Mouse (Mus musculus) hindbrain, postnatal 0 days (tissue): ENCODE data around the gene Prcd. TPM values are rescaled to one million over a fixed set of nuclear protein-coding genes. Genes with fewer than 3 reads are reported as not detected.

Experiments
- ATAC-seq: fragments of 200-750 bp; cut with Nextera tagmentation; 2 replicates; pipeline ENCODE4 v1.8.0; 2017; ENCODE audit warnings: mild to moderate bottlenecking, moderate TSS enrichment, moderate library complexity
- DNase-seq: peaks from one replicate; pipeline ENCODE4 v3.0.0-alpha.2; 2015; ENCODE audit warnings: low spot score
- H3K27ac ChIP-seq: fragments of 300-500 bp; sonication (generic); 2 replicates; pipeline ENCODE4 v1.5.1; 2014; ENCODE audit warnings: mild to moderate bottlenecking
- H3K27me3 ChIP-seq: fragments of 300-500 bp; sonication (generic); 2 replicates; pipeline ENCODE4 v1.6.1; 2014; ENCODE audit warnings: low read length, mixed read lengths; ENCODE audit not compliant: insufficient read depth
- H3K36me3 ChIP-seq: fragments of 300-500 bp; sonication (generic); 2 replicates; pipeline ENCODE4 v1.6.1; 2014; ENCODE audit warnings: low read length, mixed read lengths; ENCODE audit not compliant: insufficient read depth
- H3K4me1 ChIP-seq: fragments of 300-500 bp; sonication (generic); 2 replicates; pipeline ENCODE4 v1.6.1; 2014; ENCODE audit warnings: antibody characterized with exemption, low read length, mixed read lengths; ENCODE audit not compliant: insufficient read depth
- H3K4me2 ChIP-seq: fragments of 300-500 bp; sonication (generic); 2 replicates; pipeline ENCODE4 v1.6.1; 2014; ENCODE audit warnings: low read depth, mild to moderate bottlenecking, low read length, moderate library complexity, mixed read lengths
- H3K4me3 ChIP-seq: fragments of 300-500 bp; sonication (generic); 2 replicates; pipeline ENCODE4 v1.5.1; 2014; ENCODE audit warnings: low read length
- H3K9ac ChIP-seq: fragments of 300-500 bp; sonication (generic); replicated peaks from 2 replicates; pipeline ENCODE4 v1.6.1; 2014; ENCODE audit warnings: mild to moderate bottlenecking, low read length, moderate library complexity, mixed read lengths
- H3K9me3 ChIP-seq: fragments of 300-500 bp; sonication (generic); 2 replicates; pipeline ENCODE4 v1.6.1; 2016; ENCODE audit warnings: low read length, mixed read lengths
- CTCF ChIP-seq: IDR thresholded peaks from 2 replicates; pipeline ENCODE4 v1.5.1; 2016; ENCODE audit warnings: antibody characterized with exemption, control low read depth, low read depth
- WGBS: fragments of 180-500 bp; shearing (Covaris S2); extraction: QIAGEN DNeasy Blood & Tissue Kit; methylation state at CpG from one replicate; pipeline ENCODE4 v1.1.7; 2014; 5-methylcytosine and 5-hydroxymethylcytosine counted together
- polyA plus RNA-seq: library from polyadenylated mRNA; unstranded; fragments of >200 nt; fragmentation: Nextera tagmentation; extraction: Ambion mirVana; gene quantifications from 2 replicates; pipeline ENCODE4 v1.2.1, GENCODE M21; 2015
- total RNA-seq: library from RNA; depleted of rRNA; stranded (reverse); fragments of >200 nt; gene quantifications from 2 replicates; pipeline ENCODE4 v1.2.3, GENCODE M21; 2014

Gene Prcd
- total and polyA plus RNA-seq, 2 experiments from 2014 or later = 1.2 to 5.3 TPM

DNA sequence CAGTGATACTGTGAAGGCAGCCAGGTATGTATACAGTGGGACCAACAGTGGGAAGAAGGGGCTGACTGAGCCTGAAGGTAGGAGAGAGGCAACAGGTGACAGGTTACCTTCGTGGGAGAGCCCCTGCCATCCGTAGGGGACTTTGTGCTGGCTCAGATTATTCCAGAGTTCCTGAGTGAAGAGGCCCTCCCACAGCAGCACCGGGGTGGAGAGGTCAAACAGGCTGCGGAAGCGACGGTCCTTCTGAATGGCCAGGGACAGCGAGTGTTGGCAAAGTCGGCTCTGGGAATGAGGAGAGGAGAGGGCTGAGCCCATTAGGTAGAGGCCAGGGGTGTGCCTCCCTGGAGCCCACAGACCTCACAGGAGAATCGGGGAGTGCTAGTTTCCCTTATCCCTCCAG is 32.4 kb downstream of the Prcd start:
- Histone ChIP-seq H3K4me3 (no peak overlapping the region), H3K27ac (no peak overlapping the region), H3K4me1 (no peaks in the 10 kb centered on the region), H3K27me3 (no peaks in the 10 kb centered on the region), H3K9me3 (no peaks in the 10 kb centered on the region), H3K36me3 (0 out of 2 replicates have a peak, but pooled peaks cover 3% of the 10 kb centered on the region), H3K4me2 (no peak overlapping the region), H3K9ac (no peak overlapping the region)
- DNase-seq = no peak
- no peak for TF ChIP-seq CTCF
- ATAC-seq = no peak
- WGBS = 73% methylated on average over 9 of the region's 9 CpGs

DNA sequence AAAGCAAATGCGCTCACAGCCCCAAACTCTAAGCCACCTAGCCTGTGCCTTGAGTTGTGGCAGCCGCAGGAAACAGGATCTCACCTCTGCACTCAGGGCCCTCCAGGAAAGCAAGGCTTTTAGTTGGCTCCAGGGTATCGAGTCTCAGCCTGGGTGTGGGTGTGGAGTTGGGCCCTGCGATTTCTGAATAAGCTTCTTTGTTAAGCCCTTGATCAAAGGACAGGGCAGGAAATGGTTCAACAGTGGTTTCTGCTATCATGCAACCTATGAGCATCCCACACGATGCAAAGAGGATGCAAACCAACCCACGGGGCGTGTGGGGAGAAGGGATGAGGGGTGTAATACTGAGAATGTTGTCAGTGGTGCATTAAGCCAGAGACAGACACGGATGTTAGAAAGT is 34.6 kb downstream of the Prcd start:
- no peak overlapping the region for H3K9ac ChIP-seq
- 0 out of 2 replicates have a peak, but pooled peaks cover 3% of the 10 kb centered on the region for H3K36me3 ChIP-seq
- no peak for TF ChIP-seq CTCF
- WGBS = 83% methylated on average over 8 of the region's 8 CpGs
- no peak overlapping the region for H3K4me3 ChIP-seq
- H3K27ac ChIP-seq = no peak overlapping the region
- DNase-seq (no peak), ATAC-seq (no peak)
- no peaks in the 10 kb centered on the region for H3K27me3 ChIP-seq
- no peak overlapping the region for H3K4me2 ChIP-seq
- H3K4me1 ChIP-seq = no peaks in the 10 kb centered on the region
- no peaks in the 10 kb centered on the region for H3K9me3 ChIP-seq

DNA sequence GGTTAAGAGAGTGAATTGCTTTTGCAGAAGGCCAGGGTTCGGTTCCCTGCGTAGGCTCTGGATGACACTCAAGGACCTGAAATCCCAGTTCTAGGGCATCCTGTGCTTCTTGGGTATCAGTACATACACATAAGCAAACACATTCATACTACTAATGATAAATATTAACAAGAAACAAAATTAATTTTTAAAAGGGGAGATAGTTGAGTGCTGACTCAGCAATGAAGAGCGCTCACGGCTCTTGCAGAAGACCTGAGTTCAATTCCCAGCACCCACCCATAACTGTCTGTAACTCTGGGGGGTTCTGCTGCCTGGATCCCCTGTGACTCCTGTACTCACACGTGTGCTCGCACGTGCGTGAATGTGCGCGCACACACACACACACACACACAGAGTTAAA is 36.3 kb downstream of the Prcd start:
- no peaks in the 10 kb centered on the region for H3K36me3 ChIP-seq
- TF ChIP-seq CTCF = no peak
- H3K4me2 ChIP-seq = no peak overlapping the region
- WGBS = 95% methylated on average over 10 of the region's 10 CpGs
- H3K27ac ChIP-seq = no peak overlapping the region
- H3K4me3 ChIP-seq = no peak overlapping the region
- H3K9me3 ChIP-seq = no peaks in the 10 kb centered on the region
- H3K27me3 ChIP-seq = peaks cover 12% of the 10 kb centered on the region; the same call in 1 of the 2 replicates
- H3K9ac ChIP-seq = no peak overlapping the region
- H3K4me1 ChIP-seq = peaks cover 7% of the 10 kb centered on the region
- no peak for DNase-seq
- no peak for ATAC-seq

DNA sequence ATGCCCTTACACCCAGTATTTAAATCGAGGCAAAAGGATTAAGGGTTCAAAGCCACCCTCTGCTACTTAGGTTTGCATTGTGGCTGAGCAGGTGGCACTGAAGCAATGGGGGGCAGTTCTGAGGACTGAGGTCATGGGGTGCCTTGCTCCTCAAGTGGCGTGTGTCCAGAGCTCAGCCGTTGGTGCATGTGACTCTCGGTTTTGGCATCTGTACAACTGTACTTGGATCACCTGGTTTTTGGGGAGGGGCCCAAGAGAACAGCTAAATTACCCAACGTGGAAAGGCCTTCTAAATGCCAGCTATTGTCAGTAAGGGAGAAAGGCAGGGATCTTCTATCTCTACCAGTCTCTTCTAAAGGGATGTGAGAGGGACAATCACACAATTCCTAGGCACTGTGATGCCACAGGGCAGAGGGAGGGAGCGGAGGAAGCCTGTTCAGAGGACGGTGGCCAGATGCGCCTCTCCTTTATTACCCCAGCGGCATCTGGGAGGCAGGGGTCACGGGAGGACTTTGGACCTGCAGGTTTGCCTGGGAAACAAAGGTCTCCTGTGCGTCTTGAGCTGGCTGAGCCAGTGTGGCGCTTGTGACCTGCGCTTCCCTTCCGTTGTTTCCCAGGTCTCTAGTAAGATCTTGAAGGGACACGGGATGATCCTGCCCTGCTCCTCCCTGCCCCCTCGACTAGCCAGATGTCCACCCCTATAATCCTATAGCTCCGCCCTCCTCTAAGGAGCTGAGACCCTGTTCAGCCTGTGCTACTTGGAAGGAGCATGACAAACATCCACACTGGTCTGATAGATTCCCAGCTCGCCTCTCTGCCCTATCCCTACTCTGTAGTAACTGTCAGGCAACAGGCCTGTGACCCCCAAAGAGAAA is 37.6 kb downstream of the Prcd start:
- Histone ChIP-seq H3K27me3 (peaks cover 15% of the 10 kb centered on the region; the same call in 1 of the 2 replicates), H3K4me2 (no peak overlapping the region), H3K27ac (no peak overlapping the region), H3K9me3 (no peaks in the 10 kb centered on the region), H3K36me3 (no peaks in the 10 kb centered on the region), H3K4me3 (no peak overlapping the region), H3K9ac (no peak overlapping the region), H3K4me1 (peaks cover 10% of the 10 kb centered on the region)
- no peak for TF ChIP-seq CTCF
- DNase-seq (no peak), ATAC-seq (no peak)
- WGBS = 55% methylated on average over 18 of the region's 18 CpGs

DNA sequence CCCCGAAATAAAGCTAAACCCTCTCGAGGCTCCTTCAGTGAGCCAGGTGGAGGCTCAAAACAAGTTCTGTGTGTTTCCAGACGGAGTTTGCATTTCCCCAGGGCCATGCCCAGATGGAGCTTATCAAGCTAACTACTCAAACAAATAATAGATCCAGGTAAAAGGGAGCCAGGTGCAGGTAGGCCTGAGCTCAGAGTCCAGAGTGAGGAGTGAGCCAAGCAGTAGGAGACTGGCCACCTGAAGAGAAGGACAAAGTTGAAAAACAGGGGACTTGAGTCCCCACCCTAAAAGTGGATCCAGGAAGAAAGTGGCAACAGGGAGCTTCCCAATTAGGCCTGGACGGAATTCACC is 40.5 kb downstream of the Prcd start:
- peak overlapping the region; percentile 61 for H3K4me2 ChIP-seq
- peak overlapping the region; percentile 45; the same call in 1 of the 2 replicates for H3K9ac ChIP-seq
- WGBS = 40% methylated on average over 4 of the region's 4 CpGs

DNA sequence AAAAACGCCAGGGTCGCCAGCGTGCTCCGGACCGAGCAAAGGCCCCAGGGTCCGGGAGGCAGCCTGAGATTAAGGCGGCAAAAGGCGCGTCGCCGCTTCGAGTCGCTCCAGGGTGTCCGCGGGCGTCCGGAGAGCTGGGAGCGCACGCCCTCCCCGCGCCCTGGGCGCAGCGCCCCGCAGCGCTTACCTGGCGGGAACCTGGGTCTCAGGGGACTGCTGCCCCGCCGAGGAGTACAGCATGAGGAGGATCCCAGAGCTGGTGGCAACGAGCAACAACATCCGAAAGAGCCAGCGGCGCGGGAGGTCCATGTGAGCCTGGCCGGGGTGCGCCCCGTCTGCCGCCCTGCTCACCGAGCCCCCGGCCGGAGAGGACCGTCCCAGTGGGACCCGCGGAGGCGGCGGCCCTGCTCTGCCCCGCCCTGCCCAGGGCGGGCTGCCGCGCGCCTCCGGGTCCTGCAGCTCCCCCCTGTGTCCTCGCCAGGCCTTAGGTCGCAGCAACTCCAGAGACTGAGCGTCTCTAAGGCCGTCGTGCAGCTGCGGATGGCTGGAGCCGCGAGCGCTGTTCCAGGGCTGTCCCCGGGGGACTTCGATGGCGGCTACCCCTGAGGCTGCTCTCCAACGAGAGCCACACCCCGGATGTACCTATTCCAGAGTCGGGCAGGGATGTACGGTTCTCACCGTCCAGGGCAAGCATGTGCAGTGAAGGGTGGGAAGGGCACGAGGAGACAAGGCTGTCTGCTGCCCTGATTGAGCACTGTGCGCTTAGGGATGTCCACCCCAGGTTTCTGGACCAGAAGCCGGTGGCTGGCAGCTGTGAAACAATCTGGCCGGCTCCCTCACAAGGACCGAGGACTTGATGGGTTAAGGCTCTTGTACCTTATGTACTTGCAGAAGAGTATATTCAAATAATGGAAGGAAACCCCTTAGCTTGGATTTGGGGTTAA is 41.2 kb downstream of the Prcd start:
- ATAC-seq = peak; percentile 56
- DNase-seq = peak; percentile 24
- peak overlapping the region; percentile 35 for H3K4me3 ChIP-seq
- peaks cover 10% of the 10 kb centered on the region for H3K4me1 ChIP-seq
- peak overlapping the region; percentile 61 for H3K4me2 ChIP-seq
- no peaks in the 10 kb centered on the region for H3K9me3 ChIP-seq
- H3K36me3 ChIP-seq = no peaks in the 10 kb centered on the region
- H3K9ac ChIP-seq = peak overlapping the region; percentile 45; the same call in 1 of the 2 replicates
- no peak overlapping the region; the same call in 1 of the 2 replicates for H3K27ac ChIP-seq
- 2% methylated on average over 72 of the region's 73 CpGs for WGBS
- TF ChIP-seq CTCF = peak; percentile 19; the same call in 1 of the 2 replicates
- peaks cover 15% of the 10 kb centered on the region; the same call in 1 of the 2 replicates for H3K27me3 ChIP-seq

More for the DNA sequence above, 40.5 kb downstream of the Prcd start:
- H3K27ac ChIP-seq = no peak overlapping the region
- H3K4me3 ChIP-seq = peak overlapping the region; percentile 35
- peaks cover 15% of the 10 kb centered on the region; the same call in 1 of the 2 replicates for H3K27me3 ChIP-seq
- no peak for DNase-seq
- peaks cover 10% of the 10 kb centered on the region for H3K4me1 ChIP-seq
- no peaks in the 10 kb centered on the region for H3K9me3 ChIP-seq
- no peak for ATAC-seq
- TF ChIP-seq CTCF = no peak
- H3K36me3 ChIP-seq = no peaks in the 10 kb centered on the region
